Mouse (Mus musculus): ENCODE data around the gene Acvrl1. TPM values are rescaled to one million over a fixed set of nuclear protein-coding genes. Genes with fewer than 3 reads are reported as not detected.

Acvrl1 gene
- total RNA-seq, 2 experiments from 2014 or later: 22.3 to 31.1 TPM

DNA sequence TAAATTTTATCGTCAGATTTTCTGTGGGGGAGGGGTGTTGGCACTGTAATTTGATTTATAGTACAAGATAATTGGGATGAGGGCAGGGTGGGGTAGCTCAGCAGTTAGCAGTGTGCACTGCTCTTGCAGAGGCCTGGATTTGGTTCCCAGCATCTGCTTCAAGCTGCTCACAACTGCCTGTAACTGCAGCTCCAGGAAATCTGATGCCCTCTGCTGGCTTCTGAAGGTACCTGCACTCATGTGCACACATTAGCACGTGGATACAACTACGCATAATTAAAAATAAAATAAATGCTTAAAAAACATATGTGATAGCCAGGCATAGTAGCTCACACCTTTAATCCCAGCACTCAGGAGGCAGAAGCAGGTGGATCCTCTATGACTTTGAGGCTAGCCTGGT, 57.2 kb downstream of the Acvrl1 start:
- intact Hi-C loops (cut with DNase I): loop anchor here (10.0 kb wide), 1 partner anchor 411 kb away; no protein-coding TSS in a partner anchor
- DNase-seq: no peak

DNA sequence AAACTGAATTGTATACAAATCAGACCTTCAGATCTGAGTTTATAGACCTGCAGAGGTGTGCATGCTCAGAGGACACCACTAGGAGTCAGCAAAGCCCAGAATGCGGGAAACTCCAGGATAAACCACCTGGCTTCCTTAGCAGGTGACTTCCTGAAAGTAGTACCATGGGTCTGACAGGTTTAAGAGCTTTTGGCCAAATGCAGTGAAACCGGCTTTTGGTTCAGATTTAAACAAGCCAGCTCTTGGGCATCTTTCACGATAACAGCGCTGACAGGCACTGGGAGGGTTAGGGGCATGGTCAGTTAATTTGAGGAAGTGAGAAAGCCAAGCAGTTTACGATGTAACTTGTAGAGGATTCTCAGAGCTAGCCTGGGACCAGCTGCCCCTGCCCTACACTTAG, 59.6 kb downstream of the Acvrl1 start:
- intact Hi-C loops (cut with DNase I): loop anchor here (10.0 kb wide), 1 partner anchor 413 kb away; no protein-coding TSS in a partner anchor

DNA sequence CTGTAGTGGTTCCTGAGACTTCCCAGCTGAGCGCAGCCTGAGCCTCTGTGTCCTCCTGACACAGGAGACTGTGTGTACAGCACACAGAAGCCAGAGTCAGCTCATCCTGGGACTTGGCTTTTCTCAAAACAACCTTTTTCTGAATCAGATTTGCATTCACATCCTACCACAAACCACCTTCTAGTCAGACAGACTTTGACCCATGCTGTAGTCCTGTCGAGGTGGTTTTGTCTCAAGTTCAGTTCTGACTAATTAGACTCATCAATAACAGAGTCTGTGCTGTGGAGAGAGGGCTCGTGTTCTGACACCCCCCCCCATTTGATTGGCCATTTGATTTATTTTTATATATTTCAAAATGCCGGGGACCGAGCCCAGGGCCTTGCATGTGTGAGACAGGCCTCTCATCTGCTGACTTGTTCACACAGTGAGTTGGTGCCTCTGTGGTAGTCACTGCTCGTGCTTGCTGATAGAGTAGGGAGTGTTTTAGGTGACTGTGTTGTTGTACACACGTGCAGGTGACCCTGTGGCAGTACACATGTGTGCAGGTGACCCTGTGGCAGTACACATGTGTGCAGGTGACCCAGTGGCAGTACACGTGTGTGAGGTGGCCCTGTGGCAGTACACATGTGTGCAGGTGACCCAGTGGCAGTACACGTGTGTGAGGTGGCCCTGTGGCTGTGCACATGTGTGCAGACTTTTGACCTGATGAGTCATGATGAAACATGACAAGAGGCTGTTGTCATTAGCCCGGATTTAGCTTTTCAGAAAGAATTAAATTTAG, 61.8 kb downstream of the Acvrl1 start:
- no peak for DNase-seq
- intact Hi-C loops (cut with DNase I): loop anchor here (10.0 kb wide), 1 partner anchor 415 kb away; no protein-coding TSS in a partner anchor

More for the DNA sequence above, 59.6 kb downstream of the Acvrl1 start:
- no peak for DNase-seq

DNA sequence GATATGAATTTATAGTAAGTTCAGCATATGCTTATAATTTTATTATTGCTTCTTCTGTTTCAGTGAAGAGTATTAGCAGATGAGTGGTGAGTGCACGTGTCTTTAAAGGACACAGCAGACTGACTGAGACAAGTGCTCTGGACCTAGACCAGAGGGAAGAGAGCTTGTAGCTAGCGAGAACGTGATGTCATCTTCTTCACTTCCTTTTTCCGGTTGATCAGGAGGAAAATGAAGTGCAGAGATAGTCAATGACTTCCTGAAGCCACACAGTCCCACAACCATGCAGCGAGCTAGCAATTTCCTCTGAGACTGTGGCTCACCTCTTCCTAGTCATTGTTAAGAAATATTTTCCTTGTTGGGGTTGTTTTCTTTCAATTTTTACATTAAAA, 62.4 kb downstream of the Acvrl1 start:
- intact Hi-C loops (cut with DNase I): no loop called here
- DNase-seq: no peak

DNA sequence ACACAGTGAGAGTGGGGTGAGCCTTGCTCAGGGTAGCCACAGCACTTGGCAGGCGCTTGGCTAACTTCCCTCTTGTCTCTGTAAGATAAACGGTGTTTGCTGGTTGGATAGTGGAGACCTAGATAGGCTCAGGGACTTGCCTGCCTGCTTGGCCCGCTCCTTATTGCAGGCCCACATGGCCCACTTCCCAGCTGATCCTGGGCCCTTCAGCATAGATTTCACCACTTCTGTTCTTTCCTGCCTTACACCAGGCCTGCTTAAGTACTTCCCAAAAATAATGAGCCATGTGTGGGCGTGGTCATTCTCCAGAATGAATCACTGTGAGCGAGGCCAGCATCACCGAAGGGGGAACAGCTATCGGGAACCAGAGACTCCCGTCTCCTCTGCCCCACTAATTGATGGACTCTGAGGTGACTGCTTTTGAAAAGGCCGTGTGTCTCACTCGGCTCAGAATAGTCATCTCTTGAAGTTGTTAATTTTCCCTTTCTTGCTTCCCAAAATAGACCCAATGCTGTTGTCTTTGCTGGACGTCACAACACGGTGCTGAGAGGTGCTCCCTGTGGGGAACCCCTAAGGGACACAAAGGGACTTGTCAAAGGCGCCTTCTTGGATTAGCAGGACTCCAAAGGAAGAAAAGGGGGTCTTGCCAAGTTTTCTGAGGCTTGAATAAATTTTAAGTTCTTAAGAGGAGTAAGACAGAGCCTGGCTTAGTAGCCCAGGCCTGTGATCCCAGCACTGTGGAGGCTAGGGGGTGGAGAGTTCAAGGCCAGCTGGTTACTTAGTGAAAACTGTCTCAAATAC, 63.3 kb downstream of the Acvrl1 start:
- peak; percentile 60 to 71 for DNase-seq
- intact Hi-C loops (cut with DNase I): no loop called here

DNA sequence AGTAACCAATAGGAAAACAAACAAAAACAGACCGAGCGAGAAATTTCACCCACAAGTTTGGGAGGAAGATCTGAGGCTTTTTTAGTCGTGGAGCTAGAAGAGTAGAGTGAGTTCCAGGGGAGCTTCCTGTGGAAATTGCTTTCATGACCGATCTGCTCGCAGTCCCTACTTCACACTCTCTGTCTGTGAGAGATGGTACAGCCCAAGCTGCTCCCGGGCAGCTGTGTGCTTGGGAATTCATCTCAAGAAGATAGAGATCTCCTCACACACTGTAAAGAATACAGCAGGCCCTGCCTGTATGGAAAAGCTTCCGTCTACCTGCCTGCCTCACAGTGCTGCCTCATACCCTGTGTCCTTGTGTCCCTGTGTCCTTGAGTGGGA, 63.9 kb downstream of the Acvrl1 start:
- intact Hi-C loops (cut with DNase I): no loop called here

DNA sequence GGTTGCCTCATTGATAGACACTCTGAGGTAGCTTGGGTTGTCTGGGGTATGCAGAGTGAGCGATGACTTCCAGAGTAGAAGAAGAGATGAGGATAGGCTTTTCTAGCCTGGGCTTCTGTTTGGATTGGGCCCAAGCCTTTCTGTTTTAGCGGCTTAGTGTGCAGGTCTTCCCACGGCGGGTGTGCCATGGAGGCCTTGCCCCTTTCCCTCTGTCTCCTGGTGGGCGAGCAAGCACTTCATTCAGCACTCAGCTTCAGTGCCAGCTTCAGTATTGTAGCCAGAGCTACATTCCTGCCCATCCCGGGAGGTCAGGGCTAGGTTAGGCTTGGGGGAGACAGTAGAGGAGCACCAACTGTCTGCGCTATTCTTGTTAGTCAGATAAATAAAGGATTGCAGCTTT, 64.3 kb downstream of the Acvrl1 start:
- no peak for DNase-seq

More for the DNA sequence above, 63.9 kb downstream of the Acvrl1 start:
- no peak for DNase-seq

DNA sequence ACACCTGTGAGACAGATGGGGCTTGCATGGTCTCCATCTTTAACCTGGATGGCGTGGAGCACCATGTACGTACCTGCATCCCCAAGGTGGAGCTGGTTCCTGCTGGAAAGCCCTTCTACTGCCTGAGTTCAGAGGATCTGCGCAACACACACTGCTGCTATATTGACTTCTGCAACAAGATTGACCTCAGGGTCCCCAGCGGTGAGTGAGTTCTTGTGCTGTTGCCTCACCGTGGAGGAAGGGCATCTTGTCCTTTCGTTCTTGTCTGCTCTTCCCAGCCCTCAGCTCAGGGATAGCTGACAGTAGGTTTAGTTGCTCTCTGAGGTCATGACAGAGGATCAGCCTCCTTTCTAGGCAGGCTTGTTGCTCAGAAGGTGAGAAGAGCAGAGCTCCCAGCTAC, 65.6 kb downstream of the Acvrl1 start:
- intact Hi-C loops (cut with DNase I): no loop called here
- DNase-seq: no peak

More for the DNA sequence above, 64.3 kb downstream of the Acvrl1 start:
- intact Hi-C loops (cut with DNase I): no loop called here

Small RNAs within 50 kb of the gene (microRNA-seq; reads per million reads assigned to microRNA genes)
- gene Mir6962 (ENCODE audit: borderline number of aligned reads in 2 of 2): 0.67 to 0.72 reads per million in 2 experiments

Other genes with a start within 250 kb of the Acvrl1 start
- gene Gm47841, start 81.1 kb upstream of the Acvrl1 start, total RNA-seq (2021): not detected
- gene Fignl2, start 50.0 kb upstream of the Acvrl1 start, total RNA-seq (2021): 1 to 10 TPM; 1.4 to 2.2 TPM
- not detected for gene Ankrd33, start 12.8 kb upstream of the Acvrl1 start, total RNA-seq (2021)
- gene Acvr1b, start 45.5 kb downstream of the Acvrl1 start, total RNA-seq (2021): 10 to 100 TPM; 12.6 to 14.6 TPM
- gene Grasp, start 95.7 kb downstream of the Acvrl1 start, total RNA-seq (2021): 10 to 100 TPM; 10.7 to 12.0 TPM
- 10 to 100 TPM in 1 of 2 experiments, 1 to 10 TPM in 1; 5.2 to 98.5 TPM for gene Nr4a1, start 125.7 kb downstream of the Acvrl1 start, total RNA-seq (2021)
- gene Atg101, start 155.8 kb downstream of the Acvrl1 start, total RNA-seq (2021): 10 to 100 TPM; 23.7 to 23.9 TPM
- 1 to 10 TPM in 1 of 2 experiments, under 1 TPM in 1; 0.94 to 1.4 TPM for gene 6030408B16Rik, start 164.7 kb downstream of the Acvrl1 start, total RNA-seq (2021)
- gene Krt80, start 241.6 kb downstream of the Acvrl1 start, total RNA-seq (2021): 1 to 10 TPM; 2.0 to 2.1 TPM

All from heart, postnatal 36 days (tissue).